Mouse (Mus musculus): ENCODE measurements around the gene Cox17.

GRCm38 (mm10) chr16:38377546-38377945 lies 30.8 kb downstream of the Cox17 start:
- TF ChIP-seq MYOG (IDR thresholded peaks at IDR 0.05; ENCODE audit: control insufficient read depth in 1 of 3, insufficient read depth in 1 of 3, insufficient read length in 2 of 3, low read depth in 2 of 3) (no peak), POLR2A (IDR thresholded peaks at IDR 0.05; ENCODE audit: insufficient read length, low read depth) (no peak), TCF12 (IDR thresholded peaks at IDR 0.05; ENCODE audit: insufficient read depth, poor library complexity, severe bottlenecking) (no peak), CEBPB (IDR thresholded peaks at IDR 0.05; ENCODE audit: insufficient read depth, poor library complexity, severe bottlenecking) (no peak), MAX (IDR thresholded peaks at IDR 0.05; ENCODE audit: low read depth) (no peak), POLR2AphosphoS2 (IDR thresholded peaks at IDR 0.05; ENCODE audit: insufficient read length, low read depth) (no peak), USF1 (IDR thresholded peaks at IDR 0.05; ENCODE audit: low read depth) (no peak), SRF (IDR thresholded peaks at IDR 0.05; ENCODE audit: control insufficient read depth, insufficient read length, low read depth) (no peak), E2F4 (IDR thresholded peaks at IDR 0.05; ENCODE audit: insufficient read depth) (no peak), MYOD1 (IDR thresholded peaks at IDR 0.05; ENCODE audit: control insufficient read depth in 1 of 3, insufficient read length in 2 of 3, low read depth in 2 of 3) (no peak), REST (IDR thresholded peaks at IDR 0.05; ENCODE audit: insufficient read depth, insufficient read length) (no peak), TCF3 (IDR thresholded peaks at IDR 0.05; ENCODE audit: insufficient read length, low read depth) (no peak)
